Mouse (Mus musculus) left cerebral cortex, postnatal 14 days (tissue): Measurements from ENCODE around the gene Uchl5. TPM values are rescaled to one million over a fixed set of nuclear protein-coding genes. Genes with fewer than 3 reads are reported as not detected.

Experiments used
- total RNA-seq, 2 experiments: library from RNA; stranded (reverse); gene quantifications; 2 replicates each; pipeline ENCODE4 v1.2.3; 2021

Uchl5 gene
- total RNA-seq, 2 experiments from 2014 or later = 35.5 to 36.2 TPM

Other genes with a start within 250 kb of the Uchl5 start
- gene B3galt2, start 136.6 kb upstream of the Uchl5 start, total RNA-seq = 10 to 100 TPM; 18.1 to 26.1 TPM
- gene Cdc73, start 74.4 kb upstream of the Uchl5 start, total RNA-seq = 10 to 100 TPM; 52.6 to 53.1 TPM
- gene Glrx2, start 60.9 kb upstream of the Uchl5 start, total RNA-seq = 100 to 1,000 TPM; 117 to 118 TPM
- gene Trove2, start 204 bp upstream of the Uchl5 start, total RNA-seq = 10 to 100 TPM; 26.7 to 27.7 TPM
- 10 to 100 TPM; 52.5 to 64.5 TPM for gene Rgs2, start 226.9 kb downstream of the Uchl5 start, total RNA-seq